Mouse (Mus musculus) common myeloid progenitor, adult 5-6 weeks (primary cell): ENCODE measurements around the gene Insl6. TPM values are rescaled to one million over a fixed set of nuclear protein-coding genes. Genes with fewer than 3 reads are reported as not detected.

Experiments
- ATAC-seq: replicated peaks from 2 replicates; pipeline ENCODE4 v1.8.0; 2016; ENCODE audit warnings: low read depth, mild to moderate bottlenecking, moderate TSS enrichment, inconsistent platforms; ENCODE audit not compliant: poor library complexity, severe bottlenecking
- total RNA-seq: library from RNA; stranded (forward); fragments of 200-1000, 187-1606 nt; gene quantifications from 2 replicates; pipeline ENCODE4 v1.2.3, GENCODE M21; 2017

The Insl6 gene
- total RNA-seq, 1 experiment from 2014 or later, result 5.3 TPM

DNA sequence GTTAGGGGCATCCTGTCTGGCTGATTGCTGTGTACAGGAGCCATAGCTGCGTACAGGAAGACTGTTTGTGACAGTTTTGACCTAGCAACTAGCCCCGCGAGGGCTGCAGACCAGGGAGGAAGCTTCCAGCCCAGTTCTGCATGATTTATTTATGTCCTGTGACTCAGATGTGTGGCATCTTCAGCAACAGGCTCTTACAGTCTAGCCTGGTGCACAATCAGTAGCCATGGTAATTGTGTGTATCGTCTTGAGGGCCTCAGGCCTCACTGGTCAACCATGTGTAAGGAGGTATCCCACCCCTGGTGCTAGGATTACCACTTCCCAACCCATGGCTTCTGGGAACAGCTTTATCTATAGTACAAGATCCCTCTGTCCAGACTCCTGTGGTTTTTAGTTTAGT is 32.6 kb downstream of the Insl6 start:
- ATAC-seq, result no peak

DNA sequence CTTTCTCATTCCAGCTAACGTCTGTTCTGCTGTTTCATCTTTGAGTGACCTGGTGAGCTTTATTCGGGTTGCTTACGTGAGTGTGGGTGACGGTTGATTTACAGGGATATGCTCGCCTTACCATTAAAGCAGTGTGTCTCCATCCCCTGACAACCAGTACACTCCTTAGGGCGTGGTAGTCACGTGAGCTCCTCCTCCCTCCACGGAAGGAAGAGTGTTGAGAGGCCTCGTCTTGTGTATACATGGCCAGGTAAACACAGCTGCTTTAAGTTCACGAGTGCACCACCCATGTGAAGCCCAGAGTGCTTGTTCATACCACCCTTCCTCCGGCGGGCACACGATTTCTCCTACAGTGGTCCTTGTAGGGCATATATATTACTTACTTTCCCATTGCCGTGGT is 33.6 kb downstream of the Insl6 start:
- ATAC-seq, result no peak

DNA sequence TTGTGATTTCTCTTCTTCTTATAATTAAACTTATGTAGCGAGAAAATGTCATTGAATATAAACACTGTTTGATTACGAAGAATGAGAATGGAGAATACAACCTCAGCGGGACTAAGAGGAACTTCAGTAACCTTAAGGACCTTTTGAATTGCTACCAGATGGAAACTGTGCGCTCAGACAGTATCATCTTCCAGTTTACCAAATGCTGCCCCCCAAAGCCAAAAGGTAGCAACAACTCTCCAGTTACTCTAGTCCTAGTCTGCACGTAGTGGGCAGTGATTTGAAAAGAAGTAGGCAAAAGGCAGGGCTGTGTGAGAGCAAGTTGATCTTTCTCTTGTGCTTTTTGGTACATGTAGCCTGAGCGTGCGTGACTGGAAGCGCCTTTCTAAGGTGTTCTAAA is 37.3 kb downstream of the Insl6 start:
- no peak for ATAC-seq

DNA sequence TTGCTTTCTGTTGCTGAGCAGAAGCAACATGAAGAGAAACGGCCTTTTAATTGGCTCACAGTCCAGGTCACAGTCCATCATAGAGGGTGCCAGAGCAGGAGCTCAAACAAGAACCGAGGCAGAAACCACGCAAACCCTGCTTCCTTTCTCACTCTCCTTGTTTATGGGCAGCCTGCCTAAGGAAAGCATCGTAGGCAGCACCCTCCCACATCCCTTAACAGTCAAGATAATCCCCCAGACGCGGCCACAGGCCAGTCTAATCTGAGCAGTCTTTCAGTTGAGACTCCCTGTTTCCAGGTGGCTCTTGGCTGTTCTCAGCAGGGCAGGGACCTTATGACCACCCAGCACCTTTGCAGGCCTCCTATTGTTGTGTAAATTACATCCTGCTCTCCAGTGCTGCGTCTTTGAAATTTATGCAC is 39.7 kb downstream of the Insl6 start:
- ATAC-seq, result no peak

DNA sequence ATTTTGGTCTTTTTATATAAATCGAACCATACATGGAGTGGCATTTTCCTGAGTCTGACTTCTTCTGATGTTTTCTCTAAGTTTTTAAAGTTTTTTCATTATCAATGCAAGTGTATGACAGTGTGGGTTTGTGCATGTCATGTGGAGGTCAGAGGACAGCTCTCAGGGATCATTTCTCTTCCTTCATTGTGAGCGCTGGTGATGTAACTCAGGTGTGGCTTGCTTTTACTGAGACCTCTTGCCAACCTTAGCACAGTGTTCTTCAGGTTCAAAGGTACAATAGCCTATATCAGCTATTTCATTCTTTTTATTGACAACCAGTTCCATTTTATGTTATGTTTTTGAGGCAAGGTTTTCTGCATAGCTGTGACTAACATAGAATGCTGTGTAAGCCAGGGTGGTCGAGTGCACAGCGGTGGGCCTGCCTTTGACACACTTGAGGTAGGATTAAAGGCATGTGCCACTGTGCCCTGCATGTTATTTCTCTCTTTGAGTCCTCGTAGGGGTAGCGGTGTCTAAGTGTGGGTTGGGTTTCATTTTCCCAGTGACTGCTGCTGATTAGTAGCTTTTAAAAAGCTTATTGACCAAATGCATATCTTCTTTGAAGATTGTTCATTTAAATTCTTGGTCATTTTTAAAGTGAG is 46.1 kb downstream of the Insl6 start:
- ATAC-seq, result no peak

DNA sequence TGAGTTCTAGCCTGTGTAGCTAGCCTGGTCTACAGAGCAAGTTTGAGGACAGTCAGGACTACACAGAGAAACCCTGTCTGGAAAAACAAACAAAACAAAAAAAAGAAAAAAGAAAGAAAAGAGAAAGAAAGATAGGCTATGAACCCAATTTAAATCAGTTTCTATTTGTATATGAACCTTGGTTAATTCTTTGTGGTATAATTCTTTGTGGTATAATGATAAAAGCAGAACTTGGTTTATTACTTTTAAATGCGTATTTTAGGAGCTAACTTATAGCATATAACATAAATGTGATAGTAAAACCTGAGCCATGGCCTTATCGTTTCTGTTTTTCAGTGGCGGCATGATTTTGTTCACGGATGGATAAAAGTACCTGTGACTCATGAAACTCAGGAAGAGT is 48.7 kb downstream of the Insl6 start:
- no peak for ATAC-seq

DNA sequence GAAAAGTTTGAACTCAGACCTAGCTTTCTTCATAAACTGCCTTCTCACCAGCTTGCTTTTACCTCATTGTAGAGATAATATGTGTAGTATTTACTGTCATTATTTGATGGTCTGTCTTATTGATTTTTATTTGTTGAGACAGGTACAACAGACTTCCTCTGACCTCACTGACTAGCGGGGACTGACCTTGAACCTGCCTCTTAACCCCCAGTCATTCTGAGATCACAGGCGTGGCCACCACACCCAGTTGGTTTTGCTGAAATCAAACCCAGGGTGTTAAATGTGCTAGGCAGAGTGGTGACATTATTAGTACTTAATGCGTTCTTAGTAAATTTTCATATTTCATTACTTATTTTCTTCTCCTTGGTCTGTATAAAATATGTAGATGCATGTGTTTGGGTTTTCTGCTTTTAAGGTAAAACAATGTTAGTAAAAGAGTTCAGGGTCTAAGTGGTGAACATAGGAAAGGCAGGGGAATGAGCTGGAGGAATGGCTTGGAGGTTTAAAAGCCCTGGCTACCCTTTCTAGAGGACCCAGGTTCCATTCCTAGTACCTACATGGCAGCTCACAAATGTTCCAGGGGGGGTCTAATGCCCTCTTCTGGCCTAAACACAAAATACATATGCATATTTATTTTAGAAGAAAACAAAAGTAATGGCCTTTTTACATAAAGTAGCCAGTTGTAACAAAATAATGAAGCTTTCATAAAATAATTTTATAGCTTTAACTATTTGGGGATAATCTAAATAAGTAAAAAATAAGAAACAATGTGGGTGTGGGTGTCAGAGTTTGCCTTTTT is 52.9 kb downstream of the Insl6 start:
- no peak for ATAC-seq

Other genes with a start within 250 kb of the Insl6 start
- 80.3 and 97.2 TPM in 2 replicates for gene Rcl1, start 224.0 kb downstream of the Insl6 start, total RNA-seq
- 65.1 and 70.8 TPM in 2 replicates for gene Jak2, start 73.5 kb downstream of the Insl6 start, total RNA-seq
- not detected in 2 replicates for gene Rln1, start 9.3 kb upstream of the Insl6 start, total RNA-seq
- gene Plgrkt, start 42.0 kb upstream of the Insl6 start, total RNA-seq, result 87.2 and 89.5 TPM in 2 replicates
- gene Cd274, start 42.1 kb upstream of the Insl6 start, total RNA-seq, result 6.5 and 12.3 TPM in 2 replicates
- 0.27 and 1.7 TPM in 2 replicates for gene Pdcd1lg2, start 85.6 kb upstream of the Insl6 start, total RNA-seq
- 20.6 and 26.9 TPM in 2 replicates for gene Ric1, start 196.9 kb upstream of the Insl6 start, total RNA-seq